13 mouse cellular contexts compared by ENCODE assay signal in genomic region chr15:51503341-51503740, GRCm38 (mm10).
A peak's percentile ranks its signal among the peaks of the same experiment; 100 is the strongest.
DNase-seq lines count a peak whose midpoint lies in the region; ATAC-seq and TF ChIP-seq lines count a peak whose summit lies in the region.
"Had no signal": no experiment of that assay in that cellular context is flagged by ENCODE, and none has a peak within 500 bp of the region (broad histone marks: within the 10 kb centered on the region; RNA-seq: fewer than 3 reads in every experiment).

No protein-coding gene starts in this region.

- 22% methylated on average over 7 of the region's 8 CpGs for WGBS in heart, postnatal 0 days
- WGBS in forebrain, postnatal 0 days, result 9% methylated on average over 8 of the region's 8 CpGs
- 14% methylated on average over 8 of the region's 8 CpGs for WGBS in midbrain, embryonic 11.5 days

- no peak for ATAC-seq in heart, postnatal 0 days (ENCODE audit: insufficient read depth, low read depth)
- no peak for ATAC-seq in forebrain, postnatal 0 days
- ATAC-seq in midbrain, embryonic 11.5 days (ENCODE audit: low FRiP score), result peak; percentile 38; the same call in 1 of the 2 replicates
- ATAC-seq: activated CD4-positive, CD25-positive, alpha-beta regulatory T cell, adult 4 months had no signal

- no peak overlapping the region for H3K4me3 ChIP-seq in heart, postnatal 0 days (ENCODE audit: low read depth, low read length)
- peak overlapping the region; percentile 24 for H3K4me3 ChIP-seq in forebrain, postnatal 0 days (ENCODE audit: low read depth, low read length)
- H3K4me3 ChIP-seq in midbrain, embryonic 11.5 days (ENCODE audit: low read depth, low read length), result no peak overlapping the region

- H3K9ac ChIP-seq in heart, postnatal 0 days (replicated peaks; ENCODE audit: low read depth, low read length), result no peak overlapping the region
- no peak overlapping the region for H3K9ac ChIP-seq in forebrain, postnatal 0 days
- no peak overlapping the region for H3K9ac ChIP-seq in midbrain, embryonic 11.5 days (ENCODE audit: low read length)

- H3K27ac ChIP-seq in heart, postnatal 0 days (ENCODE audit: low read depth), result no peak overlapping the region
- H3K27ac ChIP-seq in forebrain, postnatal 0 days (ENCODE audit: low read depth, low read length), result no peak overlapping the region
- no peak overlapping the region for H3K27ac ChIP-seq in midbrain, embryonic 11.5 days (ENCODE audit: low read depth, low read length)

- TF ChIP-seq EP300 in heart, postnatal 0 days (IDR thresholded peaks at IDR 0.05; ENCODE audit: low read depth), result no peak

- DNase-seq in heart, postnatal 0 days (ENCODE audit: low spot score), result no peak
- DNase-seq in heart, postnatal 4 days, result no peak
- DNase-seq in embryo, embryonic 11 days, result peak; percentile 74
- peak; percentile 10 for DNase-seq in forebrain, postnatal 0 days
- DNase-seq in midbrain, embryonic 11.5 days (ENCODE audit: low spot score, missing footprints), result peak; percentile 83
- DNase-seq in spleen, adult 18-20 months, result no peak
- DNase-seq in thymus, adult 18-20 months, result no peak
- DNase-seq in frontal cortex, postnatal 10 days (ENCODE audit: low spot score in 2 of 2), result no peak
- DNase-seq: cerebellum, adult 8-10 months; gastrocnemius, postnatal 14 days; kidney, postnatal 25 days had no signal

- H3K4me2 ChIP-seq in heart, postnatal 0 days (ENCODE audit: low read depth, low read length), result peak overlapping the region; percentile 46
- H3K4me2 ChIP-seq in forebrain, postnatal 0 days (ENCODE audit: low read depth), result peak overlapping the region; percentile 40
- peak overlapping the region; percentile 9; the same call in 1 of the 2 replicates for H3K4me2 ChIP-seq in midbrain, embryonic 11.5 days

- TF ChIP-seq CTCF in heart, postnatal 0 days (IDR thresholded peaks at IDR 0.05; ENCODE audit: low read depth), result no peak
- TF ChIP-seq CTCF in forebrain, postnatal 0 days (IDR thresholded peaks at IDR 0.05; ENCODE audit: low read depth), result no peak

- no peaks in the 10 kb centered on the region for H3K36me3 ChIP-seq in heart, postnatal 0 days (replicated peaks; ENCODE audit: control insufficient read depth, insufficient read depth, low read length)
- no peaks in the 10 kb centered on the region for H3K36me3 ChIP-seq in forebrain, postnatal 0 days (ENCODE audit: insufficient read depth)
- H3K36me3 ChIP-seq in midbrain, embryonic 11.5 days (ENCODE audit: control insufficient read depth, insufficient read depth, low read length), result no peaks in the 10 kb centered on the region

- H3K27me3 ChIP-seq in heart, postnatal 0 days (ENCODE audit: control insufficient read depth, insufficient read depth, low read length), result no peaks in the 10 kb centered on the region
- no peaks in the 10 kb centered on the region for H3K27me3 ChIP-seq in forebrain, postnatal 0 days (ENCODE audit: insufficient read depth, low read length)
- H3K27me3 ChIP-seq in midbrain, embryonic 11.5 days (ENCODE audit: control insufficient read depth, insufficient read depth, low read length), result no peaks in the 10 kb centered on the region
- H3K27me3 ChIP-seq: CH12.LX had no signal

- no peaks in the 10 kb centered on the region for H3K4me1 ChIP-seq in heart, postnatal 0 days (ENCODE audit: control insufficient read depth, insufficient read depth)
- H3K4me1 ChIP-seq in forebrain, postnatal 0 days (ENCODE audit: insufficient read depth), result no peaks in the 10 kb centered on the region
- H3K4me1 ChIP-seq in midbrain, embryonic 11.5 days (ENCODE audit: control insufficient read depth, insufficient read depth, low read length), result 0 out of 2 replicates have a peak, but pooled peaks cover 2% of the 10 kb centered on the region

- no peaks in the 10 kb centered on the region for H3K9me3 ChIP-seq in heart, postnatal 0 days (replicated peaks; ENCODE audit: control insufficient read depth, low read length)
- H3K9me3 ChIP-seq in forebrain, postnatal 0 days (ENCODE audit: low read length), result no peaks in the 10 kb centered on the region
- H3K9me3 ChIP-seq in midbrain, embryonic 11.5 days (ENCODE audit: control insufficient read depth, low read length), result no peaks in the 10 kb centered on the region

Comparison
In these comparisons a context has a peak if more than half of its experiments do, and no peak if none do; other contexts are left out.
1. DNase-seq: peak in embryo, embryonic 11 days (single experiment), forebrain, postnatal 0 days (single experiment) and midbrain, embryonic 11.5 days (single experiment); none in heart, postnatal 0 days (single experiment), heart, postnatal 4 days (single experiment), spleen, adult 18-20 months (0 of 2), thymus, adult 18-20 months (0 of 2) and frontal cortex, postnatal 10 days (0 of 2).
2. Peak in every context shown above with its lines, with median percentiles within 50 percentile points of each other: H3K4me2 ChIP-seq.